Mouse (Mus musculus) cerebellum, adult 8-10 months (tissue): Measurements from ENCODE around the gene Rab1b.

Experiments
- DNase-seq: peaks from one replicate; pipeline ENCODE4 v3.0.0; 2022

Gene Rab1b

DNA sequence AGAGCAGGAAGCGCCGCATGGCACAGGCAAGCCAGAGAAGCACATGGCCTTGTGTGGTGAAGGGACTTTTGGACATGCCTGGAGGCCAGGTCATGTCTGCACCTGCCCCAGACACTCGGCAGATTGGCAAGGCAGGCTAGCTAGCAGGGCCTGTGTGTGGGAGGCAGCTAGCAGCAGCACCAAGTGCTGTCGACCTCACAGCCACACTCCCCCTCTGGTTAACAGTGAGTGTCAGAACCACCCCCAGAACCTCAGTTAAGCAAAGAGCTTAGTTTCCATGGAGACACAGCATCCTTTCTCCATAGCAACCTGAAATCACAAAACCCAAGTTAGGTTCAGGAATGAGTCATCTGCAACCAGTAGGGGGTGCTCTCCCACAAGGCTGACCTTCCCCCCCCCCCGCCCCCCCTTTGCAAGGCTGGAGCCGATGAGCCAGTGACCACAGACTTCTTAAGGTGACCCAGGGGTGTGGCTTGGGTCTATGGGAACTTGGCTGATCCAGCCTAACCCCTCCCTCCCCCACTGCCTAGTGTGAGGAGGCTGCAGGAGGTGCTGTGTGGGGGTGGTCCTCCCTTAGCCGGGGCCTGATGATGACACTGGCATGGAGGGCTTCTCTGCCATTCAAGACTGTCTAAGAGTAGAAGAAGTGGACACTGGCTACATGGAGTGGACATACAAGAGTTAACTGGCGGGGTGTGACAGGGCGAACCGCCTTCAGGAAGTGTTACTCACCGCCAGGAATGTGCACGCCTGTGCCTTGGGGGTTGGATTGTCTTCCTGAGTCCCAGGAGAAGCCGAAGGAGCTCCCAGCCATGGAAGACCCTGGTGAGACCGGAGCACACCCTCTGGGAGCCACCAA lies 56.6 kb downstream of the Rab1b start, which contains the start of gene Rin1:
Gene Rin1, plus strand, starts transcription at position 435 of the 859 bp plus-strand sequence.
- DNase-seq: peak; percentile 41

- DNase-seq: no peak
Measured at GRCm38 (mm10) chr19:5049325-5049724, 57.5 kb downstream of the Rab1b start.
